Mouse (Mus musculus): ENCODE results near the gene Arhgap22. TPM values are rescaled to one million over a fixed set of nuclear protein-coding genes. Genes with fewer than 3 reads are reported as not detected.

Gene Arhgap22
- total RNA-seq, 4 experiments from 2014 or later: 9.7 to 16.7 (median 12.5) TPM

- no peak for DNase-seq (ENCODE audit: low spot score in 2 of 2)
Observed at GRCm38 (mm10) chr14:33278374-33278773, 64.5 kb downstream of the Arhgap22 start.

- DNase-seq (ENCODE audit: low spot score in 2 of 2): no peak
Observed at GRCm38 (mm10) chr14:33280921-33281320, 67.1 kb downstream of the Arhgap22 start.

- DNase-seq (ENCODE audit: low spot score in 2 of 2): no peak
Observed at GRCm38 (mm10) chr14:33282447-33282846, 68.6 kb downstream of the Arhgap22 start.

- DNase-seq (ENCODE audit: low spot score in 2 of 2): no peak
Observed at GRCm38 (mm10) chr14:33287920-33288319, 74.1 kb downstream of the Arhgap22 start.

GRCm38 (mm10) chr14:33290038-33290437, 76.2 kb downstream of the Arhgap22 start:
- no peak for DNase-seq (ENCODE audit: low spot score in 2 of 2)

GRCm38 (mm10) chr14:33294488-33294887, 80.7 kb downstream of the Arhgap22 start:
- DNase-seq (ENCODE audit: low spot score in 2 of 2): no peak

GRCm38 (mm10) chr14:33296698-33297341, 83.0 kb downstream of the Arhgap22 start:
- DNase-seq (ENCODE audit: low spot score in 2 of 2): peak; percentile 32 to 91

GRCm38 (mm10) chr14:33300591-33300990, 86.8 kb downstream of the Arhgap22 start:
- DNase-seq (ENCODE audit: low spot score in 2 of 2): no peak

GRCm38 (mm10) chr14:33303348-33303819, 89.6 kb downstream of the Arhgap22 start:
- peak; percentile 57 to 76 for DNase-seq (ENCODE audit: low spot score in 2 of 2)

- DNase-seq (ENCODE audit: low spot score in 2 of 2): no peak
Observed at GRCm38 (mm10) chr14:33305645-33306281, 91.9 kb downstream of the Arhgap22 start.

- DNase-seq (ENCODE audit: low spot score in 2 of 2): no peak
Observed at GRCm38 (mm10) chr14:33310719-33311118, 96.9 kb downstream of the Arhgap22 start.

GRCm38 (mm10) chr14:33312309-33312708, 98.5 kb downstream of the Arhgap22 start:
- no peak for DNase-seq (ENCODE audit: low spot score in 2 of 2)

- peak in 1 of 2 experiments; percentile 27 for DNase-seq (ENCODE audit: low spot score in 2 of 2)
Observed at GRCm38 (mm10) chr14:33313624-33314023, 99.8 kb downstream of the Arhgap22 start.

GRCm38 (mm10) chr14:33314160-33314559, 100.3 kb downstream of the Arhgap22 start:
- DNase-seq (ENCODE audit: low spot score in 2 of 2): no peak

- no peak for DNase-seq (ENCODE audit: low spot score in 2 of 2)
Observed at GRCm38 (mm10) chr14:33315111-33315510, 101.3 kb downstream of the Arhgap22 start.

GRCm38 (mm10) chr14:33315771-33316170, 101.9 kb downstream of the Arhgap22 start:
- no peak for DNase-seq (ENCODE audit: low spot score in 2 of 2)

- DNase-seq (ENCODE audit: low spot score in 2 of 2): no peak
Observed at GRCm38 (mm10) chr14:33317946-33318345, 104.1 kb downstream of the Arhgap22 start.

GRCm38 (mm10) chr14:33319541-33320521, 106.0 kb downstream of the Arhgap22 start:
- DNase-seq (ENCODE audit: low spot score in 2 of 2): peak; percentile 26 to 54

GRCm38 (mm10) chr14:33320856-33321255, 107.0 kb downstream of the Arhgap22 start:
- no peak for DNase-seq (ENCODE audit: low spot score in 2 of 2)

GRCm38 (mm10) chr14:33322661-33323088, 108.8 kb downstream of the Arhgap22 start:
- peak in 1 of 2 experiments; percentile 57 for DNase-seq (ENCODE audit: low spot score in 2 of 2)

- no peak for DNase-seq (ENCODE audit: low spot score in 2 of 2)
Observed at GRCm38 (mm10) chr14:33324556-33324955, 110.7 kb downstream of the Arhgap22 start.

- DNase-seq (ENCODE audit: low spot score in 2 of 2): peak in 1 of 2 experiments; percentile 39
Observed at GRCm38 (mm10) chr14:33328369-33328768, 114.5 kb downstream of the Arhgap22 start.

Measured in left cerebral cortex, adult 8-10 months (tissue).